Mouse (Mus musculus): ENCODE measurements at regions not wholly inside any gene's neighbourhood (a gene's known extent, or its start where the extent isn't known, plus 50 kb on each side); places are given as distances from the start of the nearest gene placed in this dataset.

GRCm38 (mm10) chr11:112978884-112979283 lies 196.9 kb downstream of the Sox9 start:
- TF ChIP-seq CTCF (IDR thresholded peaks at IDR 0.05) (no peak), EP300 (IDR thresholded peaks at IDR 0.05) (no peak)

Measured in lung, postnatal 0 days (tissue).